Mouse (Mus musculus) lung, postnatal 14 days (tissue): ENCODE measurements around the gene Npr1.
A peak's percentile ranks its signal among the peaks of the same experiment; 100 is the strongest.

Source experiments
- DNase-seq: peaks from one replicate; pipeline ENCODE4 v3.0.0; 2021

Gene Npr1

GRCm38 (mm10) chr3:90434073-90434730, 31.5 kb downstream of the Npr1 start:
- peak; percentile 73 for DNase-seq

- DNase-seq = peak; percentile 100
These were observed 32.2 kb downstream of the Npr1 start, which contains the start of gene Ints3 for GRCm38 (mm10) chr3:90433381-90434020. Gene Ints3, minus strand, starts transcription at chr3:90433622.

- peak; percentile 44 for DNase-seq
These were observed 32.9 kb downstream of the Npr1 start for GRCm38 (mm10) chr3:90432811-90433219.

- DNase-seq = no peak
These were observed 33.3 kb downstream of the Npr1 start for GRCm38 (mm10) chr3:90432348-90432747.

- DNase-seq = no peak
These were observed 36.1 kb downstream of the Npr1 start for GRCm38 (mm10) chr3:90429576-90429975.

- DNase-seq = no peak
These were observed 37.5 kb downstream of the Npr1 start for GRCm38 (mm10) chr3:90428186-90428585.

- DNase-seq = no peak
These were observed 38.1 kb downstream of the Npr1 start for GRCm38 (mm10) chr3:90427574-90427973.

- DNase-seq = no peak
These were observed 40.2 kb downstream of the Npr1 start for GRCm38 (mm10) chr3:90425499-90425898.

GRCm38 (mm10) chr3:90423549-90423948, 42.1 kb downstream of the Npr1 start:
- no peak for DNase-seq

- DNase-seq = no peak
These were observed 45.0 kb downstream of the Npr1 start for GRCm38 (mm10) chr3:90420696-90421095.

GRCm38 (mm10) chr3:90413011-90413396, 52.7 kb downstream of the Npr1 start:
- no peak for DNase-seq

GRCm38 (mm10) chr3:90412312-90413010, 53.2 kb downstream of the Npr1 start:
- peak; percentile 85 for DNase-seq

GRCm38 (mm10) chr3:90408721-90409120, 56.9 kb downstream of the Npr1 start:
- no peak for DNase-seq

- no peak for DNase-seq
These were observed 59.3 kb downstream of the Npr1 start for GRCm38 (mm10) chr3:90406414-90406813.

GRCm38 (mm10) chr3:90404609-90405008, 61.1 kb downstream of the Npr1 start:
- DNase-seq = no peak

GRCm38 (mm10) chr3:90404121-90404520, 61.5 kb downstream of the Npr1 start:
- no peak for DNase-seq

GRCm38 (mm10) chr3:90400993-90401392, 64.7 kb downstream of the Npr1 start:
- DNase-seq = no peak
